Mouse (Mus musculus) forebrain, postnatal 0 days (tissue): ENCODE measurements around the gene Gpatch3. TPM values are rescaled to one million over a fixed set of nuclear protein-coding genes. Genes with fewer than 3 reads are reported as not detected.

ENCODE experiments used
- ATAC-seq: fragments of 200-750 bp; cut with Nextera tagmentation; 2 replicates; pipeline ENCODE4 v1.8.0; 2017; ENCODE audit warnings: mild to moderate bottlenecking, moderate library complexity
- DNase-seq: peaks from one replicate; pipeline ENCODE4 v3.0.0-alpha.2; 2015
- H3K27ac ChIP-seq: fragments of 300-500 bp; sonication (generic); 2 replicates; pipeline ENCODE4 v1.5.1; 2014; ENCODE audit warnings: low read depth, mild to moderate bottlenecking, antibody characterized with exemption, low read length, moderate library complexity, mixed read lengths
- H3K27me3 ChIP-seq: fragments of 300-500 bp; sonication (generic); 2 replicates; pipeline ENCODE4 v1.6.1; 2014; ENCODE audit warnings: mild to moderate bottlenecking, low read length, mixed read lengths; ENCODE audit not compliant: insufficient read depth
- H3K36me3 ChIP-seq: fragments of 300-500 bp; sonication (generic); 2 replicates; pipeline ENCODE4 v1.6.1; 2014; ENCODE audit warnings: mild to moderate bottlenecking, moderate library complexity; ENCODE audit not compliant: insufficient read depth
- H3K4me1 ChIP-seq: fragments of 300-500 bp; sonication (generic); 2 replicates; pipeline ENCODE4 v1.6.1; 2014; ENCODE audit warnings: antibody characterized with exemption; ENCODE audit not compliant: insufficient read depth
- H3K4me2 ChIP-seq: fragments of 300-500 bp; sonication (generic); 2 replicates; pipeline ENCODE4 v1.6.1; 2014; ENCODE audit warnings: low read depth, mild to moderate bottlenecking, moderate library complexity
- H3K4me3 ChIP-seq: fragments of 300-500 bp; sonication (generic); 2 replicates; pipeline ENCODE4 v1.5.1; 2014; ENCODE audit warnings: low read depth, low read length, mixed read lengths
- H3K9ac ChIP-seq: fragments of 300-500 bp; sonication (generic); 2 replicates; pipeline ENCODE4 v1.6.1; 2014; ENCODE audit warnings: mild to moderate bottlenecking
- H3K9me3 ChIP-seq: fragments of 300-500 bp; sonication (generic); 2 replicates; pipeline ENCODE4 v1.6.1; 2016; ENCODE audit warnings: low read length
- CTCF ChIP-seq: sonication (generic); IDR thresholded peaks from 2 replicates; pipeline ENCODE4 v1.5.1; 2016; ENCODE audit warnings: antibody characterized with exemption, control low read depth, low read depth
- WGBS: fragments of 180-500 bp; shearing (Covaris S2); extraction: QIAGEN DNeasy Blood & Tissue Kit; methylation state at CpG from one replicate; pipeline ENCODE4 v1.1.7; 2014; 5-methylcytosine and 5-hydroxymethylcytosine counted together
- polyA plus RNA-seq: library from polyadenylated mRNA; unstranded; fragments of >200 nt; fragmentation: Nextera tagmentation; extraction: Ambion mirVana; gene quantifications from 2 replicates; pipeline ENCODE4 v1.2.1, GENCODE M21; 2015
- total RNA-seq: library from RNA; depleted of rRNA; stranded (reverse); fragments of >200 nt; gene quantifications from 2 replicates; pipeline ENCODE4 v1.2.3, GENCODE M21; 2014

Gpatch3 gene
- total and polyA plus RNA-seq, 2 experiments from 2014 or later = 5.4 to 11.8 TPM

DNA sequence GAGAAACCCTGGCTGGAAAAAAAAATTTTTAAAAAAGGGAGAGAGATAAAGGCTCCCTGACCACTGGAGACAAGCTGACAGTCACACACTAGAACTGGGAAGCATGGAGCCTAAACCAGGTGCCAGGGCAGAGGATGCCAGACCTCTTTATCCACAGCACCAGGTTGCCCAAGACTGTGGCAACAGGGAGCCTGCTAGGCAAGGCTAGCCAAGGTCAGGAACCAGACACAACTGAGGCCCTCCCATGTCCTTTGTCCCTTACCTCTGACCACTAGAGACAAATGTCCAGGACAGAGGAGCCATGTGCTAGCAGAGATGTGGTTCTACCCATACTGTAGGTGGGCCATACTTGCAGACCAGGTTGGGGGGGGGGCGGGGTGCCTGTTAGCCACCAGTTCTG, 22.5 kb upstream of the Gpatch3 start:
- Histone ChIP-seq H3K9me3 (no peaks in the 10 kb centered on the region), H3K4me2 (no peak overlapping the region), H3K27me3 (no peaks in the 10 kb centered on the region), H3K36me3 (no peaks in the 10 kb centered on the region), H3K27ac (no peak overlapping the region), H3K4me1 (no peaks in the 10 kb centered on the region), H3K9ac (no peak overlapping the region), H3K4me3 (no peak overlapping the region)
- no peak for DNase-seq
- WGBS = 67% methylated on average over 1 of the region's 1 CpGs
- ATAC-seq = no peak
- TF ChIP-seq CTCF = no peak

DNA sequence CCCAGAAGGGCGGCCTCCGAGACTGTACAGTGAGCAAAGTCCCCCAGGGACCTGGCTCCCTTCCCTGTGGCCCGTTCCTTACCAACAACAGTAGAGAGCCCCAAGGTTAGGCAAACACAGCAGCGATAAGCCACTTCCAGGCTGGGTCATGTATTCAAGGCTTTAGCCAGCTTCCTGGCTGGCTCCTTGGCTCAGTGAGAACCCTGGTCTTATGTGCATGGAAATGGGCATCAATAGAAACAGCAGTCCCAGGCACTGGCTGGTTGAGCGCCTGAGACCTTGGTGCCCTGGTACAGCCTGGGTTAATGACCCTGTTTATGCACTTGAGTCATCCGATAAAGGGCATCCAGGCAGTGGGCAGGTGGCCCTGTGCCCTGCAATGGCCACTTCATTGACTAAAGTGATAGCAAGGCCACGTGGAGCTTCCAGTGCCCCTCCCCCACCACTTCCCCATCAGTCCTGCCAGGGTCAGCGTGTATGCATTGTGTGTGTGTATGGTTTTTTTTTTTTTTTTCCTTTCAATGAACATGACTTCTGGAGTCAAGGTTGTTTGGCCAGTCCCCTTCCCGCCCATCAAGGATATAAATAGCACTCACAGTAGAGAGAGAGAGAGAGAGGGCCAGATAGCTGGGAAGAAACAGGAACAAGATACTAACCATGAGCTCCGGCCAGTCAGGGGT, 21.6 kb upstream of the Gpatch3 start, which contains the start of gene Nr0b2:
TSS of gene Nr0b2 (plus strand) at position 609 of the 680 bp plus-strand sequence.
- Histone ChIP-seq H3K9me3 (no peaks in the 10 kb centered on the region), H3K4me2 (no peak within 1 kb of the TSS), H3K27me3 (no peaks in the 10 kb centered on the region), H3K4me1 (no peaks in the 10 kb centered on the region), H3K9ac (no peak within 1 kb of the TSS), H3K36me3 (no peaks in the 10 kb centered on the region), H3K27ac (no peak within 1 kb of the TSS), H3K4me3 (no peak within 1 kb of the TSS)
- ATAC-seq (no peak), DNase-seq (no peak)
- no peak for TF ChIP-seq CTCF
- 72% methylated on average over 10 of the region's 10 CpGs for WGBS

GRCm38 (mm10) chr4:133553448-133554330, 20.9 kb upstream of the Gpatch3 start:
- H3K9ac ChIP-seq = no peak overlapping the region
- H3K4me3 ChIP-seq = no peak overlapping the region
- no peak for DNase-seq
- H3K36me3 ChIP-seq = no peaks in the 10 kb centered on the region
- ATAC-seq = no peak
- TF ChIP-seq CTCF = no peak
- H3K27ac ChIP-seq = no peak overlapping the region
- no peaks in the 10 kb centered on the region for H3K4me1 ChIP-seq
- no peaks in the 10 kb centered on the region for H3K27me3 ChIP-seq
- H3K4me2 ChIP-seq = no peak overlapping the region
- H3K9me3 ChIP-seq = no peaks in the 10 kb centered on the region
- WGBS = 77% methylated on average over 19 of the region's 19 CpGs

GRCm38 (mm10) chr4:133557041-133557717, 17.4 kb upstream of the Gpatch3 start:
- Histone ChIP-seq H3K36me3 (no peaks in the 10 kb centered on the region), H3K27me3 (no peaks in the 10 kb centered on the region), H3K4me1 (no peaks in the 10 kb centered on the region), H3K9me3 (no peaks in the 10 kb centered on the region), H3K9ac (no peak overlapping the region), H3K27ac (no peak overlapping the region), H3K4me3 (no peak overlapping the region), H3K4me2 (no peak overlapping the region)
- WGBS = 44% methylated on average over 10 of the region's 10 CpGs
- DNase-seq (no peak), ATAC-seq (no peak)
- TF ChIP-seq CTCF = no peak

DNA sequence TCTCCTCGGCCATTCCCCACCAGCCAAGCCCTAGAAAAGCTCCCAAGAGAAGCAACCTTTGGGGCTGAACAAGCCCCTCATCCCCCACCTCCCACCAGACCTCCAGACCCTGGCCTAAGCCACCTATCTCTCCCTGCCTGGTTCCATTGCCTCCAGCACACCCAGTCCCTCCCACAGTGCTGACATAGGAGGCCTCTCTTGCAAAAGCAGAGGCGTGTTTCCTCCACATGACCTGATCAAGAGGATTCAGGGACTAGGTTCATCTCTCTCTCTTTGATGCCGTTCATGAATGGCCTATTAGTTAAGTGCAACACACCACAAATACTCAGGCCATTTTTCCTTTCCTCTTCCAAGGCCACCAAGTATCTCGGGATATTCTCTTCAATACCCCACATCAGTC, 14.7 kb upstream of the Gpatch3 start:
- Histone ChIP-seq H3K4me1 (no peaks in the 10 kb centered on the region), H3K9ac (no peak overlapping the region), H3K4me2 (no peak overlapping the region), H3K27ac (no peak overlapping the region), H3K36me3 (no peaks in the 10 kb centered on the region), H3K9me3 (no peaks in the 10 kb centered on the region), H3K27me3 (no peaks in the 10 kb centered on the region), H3K4me3 (no peak overlapping the region)
- WGBS = 77% methylated on average over 4 of the region's 4 CpGs
- ATAC-seq (no peak), DNase-seq (no peak)
- no peak for TF ChIP-seq CTCF

DNA sequence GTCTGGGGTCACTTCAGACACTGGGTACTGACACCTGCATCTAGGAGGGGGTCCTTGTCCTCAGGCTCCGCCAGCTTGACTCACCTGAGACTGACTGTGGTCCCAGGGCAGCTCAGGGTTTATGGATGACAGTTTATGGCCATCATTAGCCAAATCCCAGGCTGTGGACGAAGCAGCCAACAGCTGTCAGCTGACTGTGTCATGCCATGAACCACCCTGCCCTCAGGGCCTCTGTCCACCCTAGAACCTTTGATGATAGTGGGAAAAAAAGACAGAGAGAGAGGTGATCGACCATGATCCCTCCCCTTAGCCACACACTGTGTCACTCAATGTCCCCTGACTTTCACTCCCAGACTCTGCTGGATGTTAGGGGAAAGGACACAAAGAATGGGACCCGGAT, 12.9 kb upstream of the Gpatch3 start:
- no peak for TF ChIP-seq CTCF
- no peaks in the 10 kb centered on the region for H3K36me3 ChIP-seq
- no peak overlapping the region for H3K4me2 ChIP-seq
- H3K4me3 ChIP-seq = no peak overlapping the region
- H3K4me1 ChIP-seq = no peaks in the 10 kb centered on the region
- no peaks in the 10 kb centered on the region for H3K9me3 ChIP-seq
- no peak overlapping the region for H3K27ac ChIP-seq
- H3K27me3 ChIP-seq = no peaks in the 10 kb centered on the region
- ATAC-seq = no peak
- no peak for DNase-seq
- 74% methylated on average over 4 of the region's 4 CpGs for WGBS
- H3K9ac ChIP-seq = no peak overlapping the region
